Mouse (Mus musculus): ENCODE measurements around the gene Tcf3. TPM values are rescaled to one million over a fixed set of nuclear protein-coding genes. Genes with fewer than 3 reads are reported as not detected.

Gene Tcf3
- 10 to 100 TPM in 1 of 2 experiments, 1 to 10 TPM in 1; 9.3 to 10.7 TPM for polyA plus RNA-seq (2017; shearing (Covaris generic))

DNA sequence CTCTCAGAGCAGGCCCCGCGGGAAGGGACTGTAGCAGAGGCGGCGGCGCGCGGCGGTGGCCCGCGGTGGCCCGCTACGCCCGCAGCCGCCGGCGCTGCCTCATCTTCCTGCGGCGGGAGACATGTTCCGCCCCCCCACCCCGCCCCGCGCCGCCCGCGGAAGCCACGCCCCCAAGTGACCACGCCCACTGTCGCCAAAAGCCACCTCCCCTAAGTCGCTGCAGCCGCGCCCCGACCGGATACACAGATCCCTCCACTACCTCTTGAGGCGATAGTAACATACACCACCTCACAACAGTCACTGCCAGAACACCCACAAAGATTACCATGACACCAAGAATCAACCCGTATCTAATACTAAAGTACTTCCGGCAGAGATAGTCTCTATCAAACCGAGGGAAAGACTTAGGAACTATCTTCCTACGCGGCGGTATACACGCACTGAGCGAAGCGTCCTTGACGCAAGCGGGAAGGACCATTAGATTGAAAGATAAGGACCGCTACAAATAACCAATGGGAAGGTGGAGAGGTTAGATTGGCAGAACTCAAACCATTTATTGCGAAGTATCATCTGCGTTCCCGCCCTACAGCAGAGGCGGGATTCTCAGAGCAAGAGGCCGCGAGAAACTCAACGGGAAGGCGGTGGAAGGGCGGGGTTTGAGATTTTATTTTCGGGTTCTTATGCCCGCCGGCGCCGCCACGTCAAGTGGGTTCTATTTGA lies at the start of gene Tcf3:
TSS of gene Tcf3 (minus strand) at position 135 of the 720 bp plus-strand sequence.
- ATAC-seq: peak; percentile 94

DNA sequence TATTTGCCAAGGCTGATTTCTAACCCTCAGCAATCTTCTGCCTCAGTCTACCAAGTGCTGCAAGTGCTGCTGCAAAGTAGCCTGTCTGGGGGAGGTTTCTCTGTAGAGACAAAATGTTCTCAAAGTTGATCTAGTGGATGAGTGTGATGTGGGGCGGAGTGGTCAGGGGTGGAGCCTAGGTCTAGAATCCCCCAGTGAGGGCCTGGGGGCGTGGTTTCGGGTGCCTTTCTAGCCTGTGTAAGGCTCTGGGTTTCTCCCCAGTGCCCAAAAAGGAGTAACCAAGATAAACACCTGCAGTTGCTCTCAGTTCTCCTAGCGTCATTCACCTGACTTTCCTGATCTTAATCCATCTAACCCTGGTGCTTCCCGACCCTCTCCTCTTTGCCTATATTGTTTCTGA lies 47.6 kb upstream of the Tcf3 start:
- no peak for ATAC-seq

DNA sequence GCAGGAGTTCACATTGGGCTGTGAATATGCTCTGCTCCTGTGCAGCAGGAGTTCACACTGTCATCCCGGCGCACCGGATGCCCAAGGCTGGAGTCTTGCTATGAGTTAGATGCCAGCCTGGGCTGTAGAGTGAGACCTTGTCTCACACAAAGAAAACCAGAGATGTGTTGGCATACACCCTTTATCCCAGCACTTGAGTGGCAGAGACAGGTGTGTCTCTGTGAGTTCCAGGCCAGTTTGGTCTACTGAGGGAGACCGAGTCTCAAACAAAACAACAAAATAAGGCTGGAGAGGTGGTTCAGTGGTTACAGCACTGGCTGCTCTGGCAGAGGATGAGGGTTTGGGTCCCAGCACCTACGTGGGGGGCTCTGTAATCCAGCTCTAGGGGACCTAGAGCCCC lies 45.1 kb upstream of the Tcf3 start:
- ATAC-seq: no peak

DNA sequence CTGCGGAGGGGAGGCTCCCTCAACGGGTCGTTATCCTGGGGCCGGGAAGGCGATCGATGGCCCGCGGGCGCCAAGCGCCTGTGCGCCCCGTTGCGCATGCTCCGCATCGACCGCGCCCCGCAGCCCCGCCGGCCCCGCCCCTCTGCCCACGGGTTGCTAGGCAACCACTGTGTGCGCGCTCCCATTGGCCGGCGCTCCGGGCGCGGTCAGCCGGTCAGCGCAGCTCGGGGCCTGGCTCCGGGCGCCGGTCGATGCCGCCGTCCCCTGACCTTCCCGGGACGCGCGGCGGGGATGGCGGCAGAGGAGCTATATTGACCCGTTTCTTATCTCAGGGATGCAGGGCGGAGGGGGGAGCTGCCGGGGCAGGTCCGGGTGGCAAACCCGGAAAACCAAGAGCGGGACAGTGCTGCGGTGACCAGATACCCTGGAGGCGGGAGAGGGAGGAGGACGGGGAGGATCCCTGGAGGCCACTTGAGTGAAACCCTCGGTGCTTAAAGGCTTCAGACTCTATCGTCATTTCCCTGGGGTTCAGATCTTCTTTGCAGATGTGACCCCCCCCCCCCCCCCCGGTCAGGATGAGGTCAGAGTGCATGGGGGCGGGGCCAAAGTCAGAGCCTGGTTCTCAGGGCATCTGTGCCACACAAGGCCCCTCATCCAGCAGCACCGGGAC lies 42.0 kb upstream of the Tcf3 start:
- peak; percentile 68 for ATAC-seq

DNA sequence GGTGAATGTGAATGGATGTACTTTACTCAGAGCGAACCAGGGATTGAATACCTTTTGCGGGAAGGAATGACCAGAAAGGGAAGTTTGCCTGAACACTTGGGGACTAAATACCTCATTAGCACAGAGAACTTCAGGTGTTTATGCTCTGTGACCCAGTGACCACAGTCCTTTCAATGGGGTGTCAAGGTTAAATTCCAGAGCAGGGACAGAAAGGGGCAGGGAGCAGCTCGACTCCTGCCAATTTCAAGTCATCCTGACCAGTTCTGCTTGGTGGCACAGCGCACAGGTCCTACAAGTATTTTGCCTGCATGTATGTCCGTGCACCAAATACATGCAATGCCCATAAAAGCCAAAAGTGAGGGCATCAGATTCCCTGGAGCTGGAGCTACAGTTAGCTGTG lies 31.6 kb upstream of the Tcf3 start:
- no peak for ATAC-seq

DNA sequence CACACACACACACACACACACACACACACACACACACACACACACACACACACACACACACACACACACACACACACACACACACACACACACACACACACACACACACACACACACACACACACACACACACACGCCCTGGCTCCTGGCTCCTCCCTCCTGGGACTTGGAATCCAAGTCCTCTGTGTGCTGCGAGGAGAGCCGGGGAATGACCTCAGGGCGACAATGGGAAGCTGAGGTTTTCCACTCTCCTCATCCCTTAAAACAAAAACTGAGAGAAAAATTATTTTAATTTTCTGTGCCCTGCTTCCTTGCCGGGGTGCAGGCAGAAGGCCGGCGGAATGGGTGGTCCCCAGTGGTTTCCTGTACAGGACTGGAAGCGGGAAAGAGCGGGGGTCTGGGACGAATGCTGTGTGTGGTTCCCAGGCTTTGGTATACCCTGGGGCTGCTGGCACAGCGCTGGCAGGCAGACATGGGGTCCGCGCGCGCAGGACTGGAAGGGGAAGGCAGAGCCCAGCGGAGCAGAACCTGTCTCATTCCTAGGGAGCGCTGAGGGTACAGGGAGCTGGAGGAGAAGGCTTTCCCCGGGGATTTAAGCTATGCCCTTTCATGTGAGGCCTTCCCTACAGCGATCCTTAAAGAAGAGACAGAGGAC lies 31.1 kb upstream of the Tcf3 start:
- ATAC-seq: no peak

DNA sequence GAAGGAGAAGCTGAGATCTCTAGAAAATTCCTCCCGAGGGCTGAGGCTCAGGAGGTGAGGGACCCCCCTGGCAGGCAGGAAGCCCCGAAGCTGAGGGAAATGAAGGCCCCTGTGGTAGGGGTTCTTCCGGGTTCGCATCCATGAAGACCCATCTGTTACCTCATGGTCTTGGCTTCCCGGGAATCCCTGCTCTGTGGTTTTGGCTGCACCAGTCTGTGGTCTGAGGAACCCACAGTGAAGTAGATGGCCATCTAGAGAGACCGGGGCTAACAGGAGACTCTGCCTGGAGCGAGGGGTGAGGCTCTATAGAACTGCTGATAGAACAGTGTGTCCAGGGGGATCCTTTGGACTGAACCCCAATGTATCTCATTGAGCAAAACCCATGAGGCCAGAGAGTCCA lies 27.9 kb upstream of the Tcf3 start:
- ATAC-seq: no peak

DNA sequence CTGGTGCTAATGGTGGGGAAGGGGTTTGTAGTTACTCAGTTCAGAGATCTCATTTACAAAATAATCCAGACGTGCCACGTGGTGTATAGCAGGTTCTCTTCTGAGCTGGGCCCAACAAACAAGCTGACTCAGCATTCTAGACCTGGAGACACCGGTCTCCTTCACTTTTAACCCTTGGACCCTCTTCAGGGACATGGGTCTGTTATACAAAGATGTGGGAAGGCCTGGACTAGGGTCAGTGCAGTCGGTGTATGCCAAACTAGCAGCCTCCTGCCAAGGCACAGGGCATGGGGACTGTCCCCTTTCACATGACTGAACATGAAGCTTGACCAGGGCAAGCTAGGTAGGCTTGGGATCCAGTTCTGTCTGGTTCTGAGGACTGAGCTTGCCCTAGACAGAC lies 26.9 kb upstream of the Tcf3 start:
- ATAC-seq: no peak

DNA sequence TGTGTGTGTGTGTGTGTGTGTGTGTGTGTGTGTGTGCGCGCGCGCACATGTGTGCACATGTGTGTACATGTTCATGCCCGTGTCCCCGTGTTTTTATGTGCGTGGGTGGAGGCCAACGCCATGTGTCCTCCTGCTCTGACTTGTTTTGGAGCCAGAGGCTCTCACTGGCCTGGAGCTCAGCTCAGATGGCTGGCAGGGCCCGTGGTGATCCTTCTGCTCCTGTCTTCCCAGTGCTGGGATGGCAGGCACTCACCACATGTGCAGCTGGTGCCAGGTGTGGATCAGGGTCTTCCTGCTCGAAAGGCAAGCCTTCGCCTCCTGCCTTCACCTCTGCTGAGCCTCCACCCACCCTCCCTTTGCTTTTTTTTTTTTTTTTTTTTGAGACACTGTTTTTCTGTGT lies 26.2 kb upstream of the Tcf3 start:
- no peak for ATAC-seq

DNA sequence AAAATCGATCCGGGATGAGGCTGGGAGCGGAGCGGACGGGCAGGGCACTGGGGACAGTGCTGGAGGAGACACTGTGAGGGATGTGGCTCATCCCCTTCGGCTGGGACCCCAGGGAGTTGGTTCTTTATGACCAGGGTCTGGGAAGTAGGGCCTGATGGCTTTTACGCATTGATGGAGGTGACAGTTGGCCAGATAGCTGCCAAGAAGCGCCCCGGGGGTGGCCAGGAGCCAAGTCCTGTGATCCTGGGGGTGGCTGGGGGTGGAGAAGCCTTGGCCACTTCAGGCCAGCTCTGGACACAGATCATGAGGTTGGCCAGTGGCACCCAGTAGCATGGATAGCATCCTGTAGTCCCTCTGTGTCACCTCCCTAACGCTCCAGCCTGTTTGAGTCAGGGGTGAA lies 25.8 kb upstream of the Tcf3 start:
- ATAC-seq: no peak

DNA sequence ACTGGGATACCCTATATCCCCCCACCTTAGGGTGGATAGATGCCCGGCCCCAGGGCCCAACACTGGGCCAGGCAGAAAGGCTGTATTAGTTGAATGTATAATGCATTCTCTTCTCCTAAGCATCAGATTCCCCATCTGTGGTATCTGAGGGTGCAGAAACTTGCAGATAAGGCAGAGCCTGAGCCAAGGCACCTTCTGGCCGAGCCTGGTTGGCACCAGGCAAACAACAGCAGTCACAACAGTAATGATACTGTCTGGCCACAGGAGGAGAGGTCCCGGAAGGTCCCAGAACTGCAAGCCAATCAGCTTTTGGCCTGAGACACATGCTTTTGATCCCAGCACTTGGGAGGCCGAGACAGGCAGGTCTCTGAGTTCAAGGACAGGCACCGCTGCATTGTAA lies 22.2 kb upstream of the Tcf3 start:
- no peak for ATAC-seq

DNA sequence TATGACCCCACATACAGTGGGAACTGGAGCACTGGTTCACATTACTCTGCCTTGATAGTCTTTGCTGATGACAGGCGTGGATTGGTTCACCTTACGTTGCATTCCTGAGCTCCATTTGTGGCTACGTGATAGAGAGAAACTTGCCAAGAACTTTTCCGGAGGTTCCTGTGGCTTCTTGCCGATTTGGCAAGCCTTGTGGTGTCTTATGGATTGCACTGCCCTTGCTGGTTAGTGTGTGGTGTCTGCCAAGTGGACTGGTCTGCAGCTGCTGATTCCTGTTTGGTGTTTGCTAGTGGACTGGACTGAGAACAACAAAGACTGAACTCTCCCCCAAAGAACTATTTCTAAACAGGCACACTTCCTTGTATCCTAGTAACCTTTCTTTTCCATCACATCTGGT lies 21.3 kb upstream of the Tcf3 start:
- ATAC-seq: no peak

DNA sequence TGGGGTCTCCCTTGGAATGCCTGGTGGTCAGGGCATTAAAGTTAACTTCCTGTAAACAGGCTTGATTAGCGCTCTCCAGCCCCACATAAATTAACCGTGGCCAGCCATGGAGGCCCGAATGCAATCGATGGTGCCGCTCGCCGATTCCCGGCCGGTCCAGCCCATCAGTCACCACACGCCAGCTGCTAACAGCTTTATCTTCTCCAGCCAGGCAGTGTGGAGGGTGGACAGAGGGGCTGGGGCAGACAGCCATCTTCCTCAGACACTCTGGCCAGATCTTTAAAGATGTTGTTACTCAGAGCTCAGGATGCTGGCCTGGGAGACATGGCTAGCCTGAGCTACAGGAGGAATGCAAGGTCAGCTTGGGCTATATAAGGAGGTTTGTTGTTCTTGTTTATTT lies 20.2 kb upstream of the Tcf3 start:
- ATAC-seq: no peak

DNA sequence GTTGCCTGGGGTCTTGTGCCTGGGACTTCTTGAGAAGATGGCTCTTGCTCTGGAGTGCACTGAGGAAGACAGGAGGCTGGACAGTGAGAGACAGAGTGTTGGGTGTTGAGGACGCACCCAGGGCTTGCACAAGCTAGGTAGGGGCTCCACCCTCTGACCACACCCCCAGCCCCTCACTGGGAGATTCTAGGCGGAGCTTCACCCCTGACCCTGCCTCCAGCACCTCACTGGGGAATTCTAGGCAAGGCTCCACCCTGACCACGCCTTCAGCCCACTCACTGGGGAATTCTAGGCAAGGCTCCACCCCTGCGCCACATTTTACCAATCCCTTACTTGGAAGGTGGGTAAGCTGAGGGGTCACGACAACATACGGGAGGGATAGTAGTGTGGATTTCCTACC lies 17.2 kb upstream of the Tcf3 start:
- ATAC-seq: no peak

DNA sequence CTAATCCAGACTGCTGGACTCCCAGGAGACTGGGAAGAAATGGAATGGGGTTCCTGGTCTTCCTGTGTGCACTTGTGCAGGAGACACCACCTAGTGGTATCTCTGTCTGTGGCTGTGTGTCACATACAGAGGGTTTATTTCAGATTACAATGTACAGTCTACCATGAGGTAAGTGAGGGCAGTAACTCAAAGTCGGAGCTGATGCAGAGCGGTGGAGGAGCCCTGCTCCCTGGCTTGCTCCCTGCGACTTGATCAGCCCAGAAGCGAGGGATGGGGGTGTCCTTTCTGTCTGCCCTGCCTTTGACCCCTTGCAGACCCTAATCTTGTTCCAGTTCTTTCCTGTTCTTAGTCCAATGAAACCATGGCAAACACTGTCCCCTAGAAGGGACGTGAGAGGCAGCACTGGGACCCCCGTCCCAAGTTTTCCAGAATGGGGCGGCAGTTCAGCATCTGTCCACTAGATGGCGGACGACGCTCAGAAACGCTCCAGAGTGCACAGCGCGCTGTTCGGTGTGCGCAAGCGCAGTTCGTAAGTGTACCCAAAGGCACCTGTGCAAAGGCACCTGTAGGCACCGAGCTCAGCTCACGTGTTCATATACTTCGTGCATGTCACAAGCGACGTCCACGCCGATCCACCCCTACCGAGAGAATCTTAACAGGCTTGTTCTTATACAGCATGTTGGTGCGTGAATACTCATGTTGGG lies 12.6 kb upstream of the Tcf3 start:
- peak; percentile 72 for ATAC-seq

DNA sequence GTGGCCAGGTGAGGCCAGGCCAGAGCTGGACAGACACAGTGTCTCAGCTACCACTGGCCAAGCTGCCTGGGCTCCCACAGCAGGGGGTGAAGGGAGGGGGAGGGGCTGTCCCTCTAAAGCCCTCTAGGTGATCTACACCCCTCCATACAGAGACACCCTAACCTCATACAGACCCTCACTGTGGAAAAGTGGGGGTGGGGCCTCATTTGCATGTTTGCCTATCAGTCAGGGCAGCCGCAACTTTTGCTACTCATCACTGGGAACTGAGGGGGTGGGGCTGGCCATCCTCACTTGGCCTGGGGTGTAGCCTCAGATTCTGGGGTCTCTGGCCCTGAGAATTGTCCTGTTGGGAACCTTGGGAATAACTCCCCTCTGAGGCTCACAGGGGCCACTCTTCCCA lies 11.6 kb upstream of the Tcf3 start:
- no peak for ATAC-seq

DNA sequence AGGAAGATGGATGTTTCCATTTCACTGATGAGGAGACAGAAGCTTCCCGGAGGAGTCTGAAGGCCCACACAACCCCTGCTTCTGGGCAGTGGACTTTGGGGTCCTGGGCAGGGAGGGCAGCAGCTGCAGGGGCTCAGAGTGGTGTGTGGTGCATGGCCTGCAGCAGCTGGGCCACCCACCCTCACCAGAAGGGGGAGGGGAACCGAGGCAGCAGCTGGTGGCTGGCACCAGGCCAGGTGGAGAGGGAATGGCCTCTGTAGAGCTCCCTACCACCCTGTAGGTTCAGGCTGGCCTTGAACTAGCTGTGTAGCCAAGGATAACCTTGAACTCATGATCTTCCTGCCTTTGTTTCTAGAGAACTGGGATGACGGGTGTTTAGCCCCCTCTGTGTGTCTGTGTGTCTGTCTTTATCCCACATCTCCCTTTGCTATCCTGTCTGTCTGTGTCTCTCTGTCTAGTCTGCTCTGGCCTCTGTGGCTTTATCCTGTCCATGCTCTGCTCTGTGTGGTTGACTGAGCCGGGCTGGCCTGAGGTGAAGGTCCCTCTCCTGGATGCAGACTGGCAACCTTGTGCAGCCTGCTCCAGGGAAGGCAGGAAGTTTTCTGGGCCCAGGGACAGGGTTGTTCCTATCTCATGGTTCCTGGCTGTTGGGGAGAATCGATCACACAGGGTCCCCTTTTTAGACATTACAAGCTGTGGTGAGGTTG lies 11.0 kb upstream of the Tcf3 start:
- no peak for ATAC-seq

DNA sequence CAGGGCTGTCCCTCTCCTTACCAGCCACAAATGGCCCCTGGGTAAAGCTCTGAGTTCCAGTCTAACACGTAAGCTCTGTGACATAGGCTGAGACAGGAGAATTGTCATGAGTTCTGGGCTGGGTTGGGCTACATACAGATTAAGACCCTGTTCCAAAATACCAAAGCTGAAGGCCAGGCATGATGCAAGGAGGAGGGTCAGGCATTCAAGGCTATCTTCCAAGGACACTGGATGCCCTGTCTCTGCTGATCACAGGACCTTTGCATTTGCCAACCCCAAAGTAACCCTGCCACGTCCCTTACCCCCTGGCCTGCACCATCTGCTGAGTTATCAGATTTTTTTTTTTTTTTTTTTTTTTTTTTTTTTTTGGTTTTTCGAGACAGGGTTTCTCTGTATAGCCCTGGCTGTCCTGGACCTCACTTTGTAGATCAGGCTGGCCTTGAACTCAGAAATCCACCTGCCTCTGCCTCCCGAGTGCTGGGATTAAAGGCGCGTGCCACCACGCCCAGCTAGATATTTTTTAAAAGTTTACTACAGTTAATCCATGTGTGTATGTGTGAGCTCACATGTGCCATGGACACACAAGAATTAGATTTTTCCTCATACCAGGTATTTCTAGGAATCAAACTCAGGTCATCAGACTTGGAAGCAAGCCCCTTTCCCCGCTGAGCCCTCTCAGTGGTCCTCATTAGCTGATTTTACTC lies 10.3 kb upstream of the Tcf3 start:
- ATAC-seq: no peak

DNA sequence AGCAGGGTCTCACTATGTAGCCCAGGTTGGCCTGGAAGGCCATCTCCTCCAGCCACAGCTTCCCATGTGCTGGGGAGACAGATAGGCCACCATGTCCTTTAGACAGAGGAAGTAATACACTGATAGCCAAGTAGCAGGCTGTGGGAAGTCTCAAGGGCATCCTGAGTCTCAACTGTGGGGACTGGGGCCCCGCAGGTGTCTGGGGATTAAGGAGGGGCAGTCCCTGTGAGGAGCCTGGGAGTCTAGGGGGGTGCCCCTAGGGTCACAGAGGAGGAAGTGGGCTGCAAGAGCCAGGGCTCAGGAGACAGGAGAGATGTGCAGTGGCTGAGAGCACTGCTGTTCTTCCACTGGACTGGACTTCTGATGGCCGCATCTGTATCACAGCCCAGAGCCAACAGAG lies 9.5 kb upstream of the Tcf3 start:
- ATAC-seq: peak; percentile 54

DNA sequence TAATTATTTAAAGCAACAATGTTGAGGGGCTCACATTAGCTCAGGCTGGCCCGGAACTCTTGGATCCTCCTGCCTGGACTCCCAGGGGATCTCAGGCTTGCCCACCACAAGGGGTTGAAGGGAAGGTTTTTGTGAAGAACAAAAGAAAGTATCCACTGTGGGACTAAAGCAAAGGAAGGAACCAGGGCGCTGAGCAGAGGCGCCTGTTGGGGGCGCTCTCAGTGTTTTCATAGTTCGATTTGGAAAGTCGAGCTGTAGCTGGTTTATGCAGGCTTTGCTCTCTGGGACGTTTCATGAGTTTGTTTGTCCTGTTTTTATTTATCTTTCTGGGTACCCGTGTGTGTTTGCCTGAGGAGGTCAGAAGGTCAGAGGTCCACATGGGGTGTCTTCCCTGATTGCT lies 8.2 kb upstream of the Tcf3 start:
- no peak for ATAC-seq

DNA sequence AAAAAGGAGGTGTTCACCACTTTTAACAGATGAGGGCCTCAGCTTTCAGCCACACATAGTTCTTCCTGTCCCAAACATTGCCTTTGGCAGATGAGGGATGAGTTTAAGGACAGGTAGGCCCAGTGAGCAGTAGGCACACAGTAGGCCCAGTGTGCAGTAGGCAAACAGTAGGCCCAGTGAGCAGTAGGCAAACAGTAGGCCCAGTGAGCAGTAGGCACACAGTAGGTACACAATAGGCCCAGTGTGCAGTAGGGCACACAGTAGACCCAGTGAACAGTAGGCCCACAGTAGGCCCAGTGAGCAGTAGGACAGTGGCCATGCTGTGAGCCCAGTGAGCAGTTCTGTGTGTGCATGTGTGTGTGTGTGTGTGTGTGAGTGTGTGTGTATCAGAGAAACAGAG lies 6.6 kb upstream of the Tcf3 start:
- ATAC-seq: no peak

DNA sequence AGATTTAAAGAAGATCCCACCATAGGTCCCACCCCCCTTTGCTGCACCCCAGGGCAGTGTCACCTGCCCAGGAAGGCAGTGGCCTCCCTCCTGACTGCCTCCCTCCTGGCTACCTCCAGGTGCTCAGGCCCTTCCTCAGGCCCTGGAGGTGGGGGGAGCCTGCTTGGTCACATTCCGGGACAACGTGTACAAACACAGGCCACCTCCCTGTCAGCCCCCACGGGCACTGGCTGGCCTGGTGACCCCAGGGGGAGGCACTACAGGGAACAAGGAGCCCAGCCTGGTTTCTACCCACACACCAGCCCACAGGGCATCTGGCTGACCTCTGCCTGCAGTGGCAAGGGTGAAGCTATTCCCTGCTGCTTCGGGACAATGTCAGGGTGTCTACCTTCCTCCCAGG lies 4.5 kb upstream of the Tcf3 start:
- ATAC-seq: no peak

Data from activated CD4-positive, CD25-positive, alpha-beta regulatory T cell, adult 4 months (primary cell).